Mouse (Mus musculus) cerebellum, adult 2 months (tissue): ENCODE results near the gene Sh3d19. TPM values are rescaled to one million over a fixed set of nuclear protein-coding genes. Genes with fewer than 3 reads are reported as not detected.

Experiments
- DNase-seq, 2 experiments: peaks; one replicate each; pipeline ENCODE4 v3.0.0; 2021
- H3K27ac ChIP-seq: fragments of 200-500 bp; 2 replicates; pipeline ENCODE4 v1.5.1; 2012; ENCODE audit warnings: low read length, control low read depth, inconsistent platforms; ENCODE audit not compliant: insufficient read depth
- H3K27me3 ChIP-seq: fragments of 200-500 bp; 2 replicates; pipeline ENCODE4 v1.6.1; 2012; ENCODE audit warnings: inconsistent platforms, mild to moderate bottlenecking, low read length, moderate library complexity; ENCODE audit not compliant: control insufficient read depth, insufficient read depth
- H3K4me1 ChIP-seq: fragments of 200-500 bp; 2 replicates; pipeline ENCODE4 v1.6.1; 2011; ENCODE audit warnings: low read length; ENCODE audit not compliant: control insufficient read depth, insufficient read depth
- H3K4me3 ChIP-seq: fragments of 200-500 bp; replicated peaks from 2 replicates; pipeline ENCODE3; 2011; ENCODE audit warnings: mild to moderate bottlenecking, low read depth, low read length, control low read depth; ENCODE audit not compliant: insufficient read depth
- CTCF ChIP-seq: fragments of 200-500 bp; IDR thresholded peaks from 2 replicates; pipeline ENCODE4 v1.5.1; 2011; ENCODE audit warnings: low read depth, mild to moderate bottlenecking, control low read depth, low read length, moderate library complexity, borderline replicate concordance; ENCODE audit not compliant: insufficient read depth
- POLR2A ChIP-seq: fragments of 200-500 bp; IDR thresholded peaks from 2 replicates; pipeline ENCODE4 v1.6.1; 2011; ENCODE audit warnings: low read length, control low read depth, borderline replicate concordance; ENCODE audit not compliant: insufficient read depth
- WGBS: fragments of 180-500 bp; shearing (Covaris S2); methylation state at CpG from one replicate; pipeline ENCODE4 v1.1.7; 2018; 5-methylcytosine and 5-hydroxymethylcytosine counted together
- polyA plus RNA-seq: library from polyadenylated mRNA; depleted of rRNA; stranded (reverse); fragments of >200 nt; gene quantifications from 2 replicates; pipeline ENCODE4 v1.2.3, GENCODE M21; 2012

Sh3d19 gene
- polyA plus RNA-seq, 1 experiment, result 14.5 TPM

- Histone ChIP-seq H3K27ac (no peak overlapping the region), H3K4me1 (no peaks in the 10 kb centered on the region), H3K4me3 (no peak overlapping the region), H3K27me3 (no peaks in the 10 kb centered on the region)
- no peak for DNase-seq
- TF ChIP-seq POLR2A, result no peak
- WGBS, result 86% methylated on average over 3 of the region's 3 CpGs
Measured at GRCm38 (mm10) chr3:86010618-86011017, 39.7 kb downstream of the Sh3d19 start.

DNA sequence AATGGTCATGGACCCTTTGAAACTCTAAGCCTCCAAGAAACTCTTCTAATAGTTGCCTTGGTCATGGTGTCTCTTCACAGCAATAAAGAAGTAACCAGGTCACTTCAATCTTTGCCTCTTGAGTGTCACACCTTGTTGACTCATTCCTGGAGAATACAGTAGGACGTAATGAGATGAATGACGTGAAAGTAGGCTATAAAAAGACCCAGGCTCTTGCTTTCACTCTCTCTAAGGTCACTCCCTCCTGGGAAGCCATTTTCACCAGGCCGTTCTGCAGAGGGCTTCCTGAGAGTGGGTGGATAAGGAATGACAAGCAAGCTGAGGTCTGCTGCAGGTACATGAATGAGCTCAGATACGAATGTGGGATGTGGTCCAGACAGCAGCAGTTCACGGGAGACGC, 40.5 kb downstream of the Sh3d19 start:
- no peak overlapping the region for H3K27ac ChIP-seq
- no peak overlapping the region for H3K4me3 ChIP-seq
- DNase-seq, result no peak
- TF ChIP-seq POLR2A (no peak), CTCF (no peak)
- 84% methylated on average over 6 of the region's 6 CpGs for WGBS
- H3K4me1 ChIP-seq, result no peaks in the 10 kb centered on the region
- H3K27me3 ChIP-seq, result no peaks in the 10 kb centered on the region

GRCm38 (mm10) chr3:86011833-86012232, 40.9 kb downstream of the Sh3d19 start:
- no peaks in the 10 kb centered on the region for H3K27me3 ChIP-seq
- no peak for DNase-seq
- WGBS, result 71% methylated on average over 3 of the region's 3 CpGs
- TF ChIP-seq POLR2A, result no peak
- H3K4me3 ChIP-seq, result no peak overlapping the region
- no peaks in the 10 kb centered on the region for H3K4me1 ChIP-seq
- no peak overlapping the region for H3K27ac ChIP-seq

DNA sequence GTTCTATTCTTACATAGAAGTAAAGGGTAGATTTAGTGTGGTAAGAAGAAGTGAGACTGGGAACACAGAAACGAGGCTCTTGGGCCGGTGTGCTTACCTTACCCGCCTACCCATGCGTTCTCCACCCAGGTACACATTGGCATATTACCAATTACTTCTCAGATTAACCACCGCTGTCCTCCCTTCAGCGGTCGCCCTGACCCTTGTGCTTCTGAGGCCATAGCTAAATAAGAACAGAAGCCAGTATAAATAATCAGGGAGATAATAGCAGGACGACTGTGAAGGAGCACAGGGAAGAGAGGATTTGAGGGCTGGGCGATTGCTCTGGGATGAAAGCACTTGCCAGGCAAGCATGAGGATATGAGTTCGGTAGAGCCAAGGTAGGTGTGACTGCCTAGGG, 42.9 kb downstream of the Sh3d19 start:
- no peak for DNase-seq
- Histone ChIP-seq H3K27ac (no peak overlapping the region), H3K27me3 (no peaks in the 10 kb centered on the region), H3K4me1 (peaks cover 2% of the 10 kb centered on the region; the same call in 1 of the 2 replicates), H3K4me3 (no peak overlapping the region)
- TF ChIP-seq POLR2A (no peak), CTCF (no peak)
- WGBS, result 92% methylated on average over 10 of the region's 10 CpGs

- H3K27me3 ChIP-seq, result no peaks in the 10 kb centered on the region
- TF ChIP-seq CTCF, result no peak
- no peak for TF ChIP-seq POLR2A
- 97% methylated on average over 1 of the region's 1 CpGs for WGBS
- no peak for DNase-seq
- peaks cover 2% of the 10 kb centered on the region; the same call in 1 of the 2 replicates for H3K4me1 ChIP-seq
- H3K4me3 ChIP-seq, result no peak overlapping the region
- no peak overlapping the region for H3K27ac ChIP-seq
Measured at GRCm38 (mm10) chr3:86016965-86017364, 46.1 kb downstream of the Sh3d19 start.

- Histone ChIP-seq H3K27ac (no peak overlapping the region), H3K4me3 (no peak overlapping the region)
- TF ChIP-seq POLR2A (no peak), CTCF (no peak)
Measured at GRCm38 (mm10) chr3:86017484-86017883, 46.6 kb downstream of the Sh3d19 start.

GRCm38 (mm10) chr3:86020921-86021650, 50.2 kb downstream of the Sh3d19 start:
- H3K27ac ChIP-seq, result no peak overlapping the region
- 93% methylated on average over 16 of the region's 16 CpGs for WGBS
- TF ChIP-seq CTCF (no peak), POLR2A (no peak)

More at GRCm38 (mm10) chr3:86017484-86017883, 46.6 kb downstream of the Sh3d19 start:
- peaks cover 2% of the 10 kb centered on the region; the same call in 1 of the 2 replicates for H3K4me1 ChIP-seq
- no peaks in the 10 kb centered on the region for H3K27me3 ChIP-seq
- DNase-seq, result peak in 1 of 2 experiments; percentile 17
- 48% methylated on average over 8 of the region's 8 CpGs for WGBS

GRCm38 (mm10) chr3:86021651-86022050, 50.7 kb downstream of the Sh3d19 start:
- Histone ChIP-seq H3K4me1 (peaks cover 5% of the 10 kb centered on the region), H3K27me3 (no peaks in the 10 kb centered on the region), H3K4me3 (no peak overlapping the region), H3K27ac (no peak overlapping the region)
- TF ChIP-seq CTCF, result no peak
- TF ChIP-seq POLR2A, result no peak
- no peak for DNase-seq
- 72% methylated on average over 4 of the region's 4 CpGs for WGBS

More at GRCm38 (mm10) chr3:86020921-86021650, 50.2 kb downstream of the Sh3d19 start:
- DNase-seq, result no peak
- Histone ChIP-seq H3K27me3 (no peaks in the 10 kb centered on the region), H3K4me3 (no peak overlapping the region), H3K4me1 (peaks cover 5% of the 10 kb centered on the region)
